Mouse (Mus musculus): ENCODE results near the gene Axl. TPM values are rescaled to one million over a fixed set of nuclear protein-coding genes. Genes with fewer than 3 reads are reported as not detected.
A peak's percentile ranks its signal among the peaks of the same experiment; 100 is the strongest.

The Axl gene
- polyA plus RNA-seq, 1 experiment from 2014 or later, result 52.1 TPM

DNA sequence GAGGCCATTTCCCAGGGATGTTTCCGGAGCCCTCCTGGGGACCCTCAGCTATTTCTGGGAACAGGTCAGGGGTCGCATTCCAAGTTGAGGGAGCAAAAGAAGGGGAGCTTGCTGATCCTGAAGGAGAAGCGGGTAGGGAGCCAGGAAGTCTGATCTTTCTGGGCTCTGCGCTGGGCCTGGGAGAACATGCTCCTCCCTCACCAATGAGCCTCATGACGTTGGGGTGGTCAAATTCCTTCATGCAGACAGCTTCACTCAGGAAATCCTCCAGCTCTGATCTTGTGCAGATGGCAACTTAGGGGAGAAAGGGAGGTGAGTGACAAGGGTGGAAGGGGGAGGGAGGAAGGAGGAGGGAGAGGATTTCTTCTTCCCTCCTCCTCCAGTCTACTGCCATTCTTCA, 24.3 kb downstream of the Axl start:
- no peaks in the 10 kb centered on the region for H3K9me3 ChIP-seq (ENCODE audit: control insufficient read depth)
- H3K27me3 ChIP-seq (replicated peaks; ENCODE audit: control insufficient read depth, insufficient read depth, low read length), result no peaks in the 10 kb centered on the region
- no peak overlapping the region for H3K9ac ChIP-seq (ENCODE audit: low read depth, low read length)
- no peak overlapping the region for H3K4me3 ChIP-seq (ENCODE audit: low read depth, low read length)
- ATAC-seq, result no peak
- no peak for TF ChIP-seq CTCF (IDR thresholded peaks at IDR 0.05; ENCODE audit: low read depth)
- peaks cover 35% of the 10 kb centered on the region for H3K36me3 ChIP-seq (ENCODE audit: control insufficient read depth, insufficient read depth)
- H3K4me1 ChIP-seq (replicated peaks; ENCODE audit: control insufficient read depth, insufficient read depth, low read length), result no peaks in the 10 kb centered on the region
- 51% methylated on average over 5 of the region's 5 CpGs for WGBS
- H3K4me2 ChIP-seq (replicated peaks; ENCODE audit: low read depth), result no peak overlapping the region
- H3K27ac ChIP-seq (ENCODE audit: low read depth, low read length), result peak overlapping the region; percentile 35; the same call in 1 of the 2 replicates

DNA sequence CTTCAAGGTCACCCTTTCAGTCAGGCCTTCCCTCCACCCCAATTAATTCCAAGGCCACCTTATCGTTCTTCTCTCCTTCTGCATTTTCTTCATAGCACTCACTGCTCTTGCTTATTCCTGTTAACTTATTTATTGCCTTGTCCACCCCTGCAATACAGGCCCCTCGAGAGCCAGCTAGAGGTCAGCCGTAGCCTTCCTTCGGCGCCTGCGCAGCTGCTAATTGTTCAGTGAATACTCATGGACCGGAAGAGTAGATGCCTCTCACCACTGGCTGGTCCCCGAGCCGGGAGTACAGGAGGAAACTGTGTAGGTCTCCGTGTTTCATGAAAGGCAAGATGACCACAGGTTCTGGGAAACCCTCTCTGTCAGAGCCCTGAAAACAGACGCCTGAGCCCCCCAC, 24.8 kb downstream of the Axl start:
- Histone ChIP-seq H3K4me1 (replicated peaks; ENCODE audit: control insufficient read depth, insufficient read depth, low read length) (no peaks in the 10 kb centered on the region), H3K27ac (ENCODE audit: low read depth, low read length) (peak overlapping the region; percentile 35; the same call in 1 of the 2 replicates), H3K27me3 (replicated peaks; ENCODE audit: control insufficient read depth, insufficient read depth, low read length) (no peaks in the 10 kb centered on the region), H3K9ac (ENCODE audit: low read depth, low read length) (no peak overlapping the region), H3K36me3 (ENCODE audit: control insufficient read depth, insufficient read depth) (peaks cover 35% of the 10 kb centered on the region), H3K4me3 (ENCODE audit: low read depth, low read length) (no peak overlapping the region), H3K9me3 (ENCODE audit: control insufficient read depth) (no peaks in the 10 kb centered on the region), H3K4me2 (replicated peaks; ENCODE audit: low read depth) (no peak overlapping the region)
- no peak for ATAC-seq
- TF ChIP-seq CTCF (IDR thresholded peaks at IDR 0.05; ENCODE audit: low read depth), result no peak
- WGBS, result 67% methylated on average over 11 of the region's 11 CpGs

DNA sequence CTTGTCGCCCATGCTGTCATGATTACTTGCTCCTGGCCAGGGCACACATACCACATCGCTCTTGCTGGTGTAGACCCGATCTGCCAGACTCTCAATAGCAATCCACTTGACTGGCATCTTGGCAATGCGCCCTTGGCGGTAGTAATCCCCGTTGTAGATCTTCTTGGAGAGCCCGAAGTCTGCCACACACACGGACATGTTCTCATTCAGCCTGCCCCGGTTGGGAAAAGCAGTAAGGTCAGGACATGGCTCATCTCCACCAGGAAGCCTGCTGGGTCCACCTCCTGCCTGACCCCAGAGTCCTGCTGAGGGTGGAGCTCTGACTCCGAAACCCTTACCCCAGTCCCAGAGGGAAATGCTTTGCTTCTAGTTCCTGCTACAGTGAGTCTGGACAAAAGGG, 27.2 kb downstream of the Axl start:
- 83% methylated on average over 10 of the region's 10 CpGs for WGBS
- no peaks in the 10 kb centered on the region for H3K4me1 ChIP-seq (replicated peaks; ENCODE audit: control insufficient read depth, insufficient read depth, low read length)
- no peaks in the 10 kb centered on the region for H3K9me3 ChIP-seq (ENCODE audit: control insufficient read depth)
- no peak overlapping the region for H3K27ac ChIP-seq (ENCODE audit: low read depth, low read length)
- H3K9ac ChIP-seq (ENCODE audit: low read depth, low read length), result no peak overlapping the region
- peaks cover 30% of the 10 kb centered on the region for H3K36me3 ChIP-seq (ENCODE audit: control insufficient read depth, insufficient read depth)
- ATAC-seq, result no peak
- H3K4me2 ChIP-seq (replicated peaks; ENCODE audit: low read depth), result no peak overlapping the region
- H3K4me3 ChIP-seq (ENCODE audit: low read depth, low read length), result no peak overlapping the region
- H3K27me3 ChIP-seq (replicated peaks; ENCODE audit: control insufficient read depth, insufficient read depth, low read length), result no peaks in the 10 kb centered on the region
- TF ChIP-seq CTCF (IDR thresholded peaks at IDR 0.05; ENCODE audit: low read depth), result no peak

DNA sequence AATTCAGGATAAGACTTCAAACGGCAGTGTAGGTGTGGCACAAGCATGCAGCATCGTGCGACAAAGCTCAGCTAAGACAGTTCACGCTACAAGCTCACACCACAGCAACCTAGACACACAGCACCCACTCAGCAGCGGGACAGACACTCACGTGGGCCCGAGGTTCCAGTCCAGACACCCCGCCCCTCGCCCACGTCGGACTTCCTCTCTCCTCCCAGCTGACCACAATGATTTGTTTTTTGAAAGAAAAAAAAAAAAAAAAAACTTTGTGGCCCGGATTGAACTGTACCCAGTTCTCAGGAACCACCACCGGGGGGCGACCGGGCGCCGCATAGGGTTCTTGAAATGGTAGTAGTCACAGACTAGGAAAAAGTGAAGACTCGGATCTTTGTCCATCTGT, 32.5 kb downstream of the Axl start:
- peaks cover 16% of the 10 kb centered on the region for H3K36me3 ChIP-seq (ENCODE audit: control insufficient read depth, insufficient read depth)
- H3K4me3 ChIP-seq (ENCODE audit: low read depth, low read length), result peak overlapping the region; percentile 99
- under 1% methylated on average over 18 of the region's 18 CpGs for WGBS
- peak; percentile 9 for ATAC-seq
- H3K27ac ChIP-seq (ENCODE audit: low read depth, low read length), result peak overlapping the region; percentile 99
- H3K27me3 ChIP-seq (replicated peaks; ENCODE audit: control insufficient read depth, insufficient read depth, low read length), result no peaks in the 10 kb centered on the region
- no peaks in the 10 kb centered on the region for H3K9me3 ChIP-seq (ENCODE audit: control insufficient read depth)
- TF ChIP-seq CTCF (IDR thresholded peaks at IDR 0.05; ENCODE audit: low read depth), result peak; percentile 88
- H3K4me2 ChIP-seq (replicated peaks; ENCODE audit: low read depth), result peak overlapping the region; percentile 76
- H3K9ac ChIP-seq (ENCODE audit: low read depth, low read length), result no peak overlapping the region
- peaks cover 9% of the 10 kb centered on the region; the same call in 1 of the 2 replicates for H3K4me1 ChIP-seq (replicated peaks; ENCODE audit: control insufficient read depth, insufficient read depth, low read length)

DNA sequence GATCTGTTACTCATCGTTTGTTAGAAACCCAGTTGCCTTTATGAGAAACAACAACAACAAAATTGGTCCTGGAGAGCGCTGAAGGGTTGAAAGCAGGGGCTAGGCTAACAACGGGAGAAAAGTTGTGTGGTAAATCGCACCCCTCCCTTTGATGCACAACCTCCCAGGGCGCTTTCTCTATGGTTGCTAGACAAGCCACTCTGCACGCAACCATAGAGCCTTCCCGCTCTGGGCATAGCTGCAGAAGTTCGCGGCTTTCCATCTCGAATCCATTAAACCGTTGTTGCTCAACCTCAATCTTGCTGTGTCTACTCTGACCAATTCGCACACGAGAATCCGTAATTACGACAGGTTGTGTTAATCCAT, 33.1 kb downstream of the Axl start:
- H3K27ac ChIP-seq (ENCODE audit: low read depth, low read length), result peak overlapping the region; percentile 99
- peak overlapping the region; percentile 100; the same call in 1 of the 2 replicates for H3K9ac ChIP-seq (ENCODE audit: low read depth, low read length)
- H3K27me3 ChIP-seq (replicated peaks; ENCODE audit: control insufficient read depth, insufficient read depth, low read length), result no peaks in the 10 kb centered on the region
- peaks cover 9% of the 10 kb centered on the region; the same call in 1 of the 2 replicates for H3K4me1 ChIP-seq (replicated peaks; ENCODE audit: control insufficient read depth, insufficient read depth, low read length)
- peaks cover 14% of the 10 kb centered on the region for H3K36me3 ChIP-seq (ENCODE audit: control insufficient read depth, insufficient read depth)
- H3K9me3 ChIP-seq (ENCODE audit: control insufficient read depth), result no peaks in the 10 kb centered on the region
- peak overlapping the region; percentile 99 for H3K4me3 ChIP-seq (ENCODE audit: low read depth, low read length)
- no peak for TF ChIP-seq CTCF (IDR thresholded peaks at IDR 0.05; ENCODE audit: low read depth)
- under 1% methylated on average over 15 of the region's 15 CpGs for WGBS
- ATAC-seq, result peak; percentile 56
- H3K4me2 ChIP-seq (replicated peaks; ENCODE audit: low read depth), result peak overlapping the region; percentile 76

DNA sequence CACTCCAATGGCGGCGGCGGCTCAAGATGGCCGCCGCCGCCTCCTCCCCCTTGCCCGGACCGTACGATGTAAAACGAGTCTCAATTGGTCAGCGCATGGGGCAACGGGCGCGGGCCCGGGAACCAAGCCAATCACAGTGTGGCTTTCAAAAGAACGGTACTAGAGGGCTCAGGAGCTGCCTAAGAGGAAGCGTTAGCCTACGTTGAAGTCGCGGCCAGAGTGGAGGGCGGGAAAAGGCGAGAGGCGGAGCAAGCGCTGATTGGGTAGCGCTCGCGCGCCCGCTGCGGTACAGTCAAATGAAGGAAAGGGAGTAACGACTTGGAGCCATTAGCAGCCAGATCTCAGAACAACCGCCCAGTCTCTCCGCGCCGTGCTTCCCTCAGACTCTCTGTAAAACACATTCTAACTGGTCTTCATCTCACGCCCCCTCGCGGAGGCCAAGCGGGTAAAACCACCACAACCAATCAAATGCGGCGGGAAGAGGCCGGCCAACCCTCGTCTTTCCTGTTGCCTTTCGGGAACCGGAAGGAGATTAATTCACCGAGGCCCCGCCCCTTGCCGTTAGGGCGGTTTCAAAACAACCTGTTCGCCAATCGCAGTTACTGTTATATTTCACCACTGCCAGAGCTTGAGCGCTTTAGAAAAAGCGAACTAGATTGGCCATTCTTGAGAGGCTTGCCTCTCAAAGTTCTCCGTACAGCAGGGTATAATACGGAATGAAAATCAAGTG, 33.6 kb downstream of the Axl start, which contains the start of gene Hnrnpul1:
Gene Hnrnpul1, minus strand, starts transcription at position 20 of the 730 bp plus-strand sequence.
- Histone ChIP-seq H3K9me3 (ENCODE audit: control insufficient read depth) (no peaks in the 10 kb centered on the region), H3K36me3 (ENCODE audit: control insufficient read depth, insufficient read depth) (peaks cover 14% of the 10 kb centered on the region), H3K27me3 (replicated peaks; ENCODE audit: control insufficient read depth, insufficient read depth, low read length) (no peaks in the 10 kb centered on the region), H3K4me3 (ENCODE audit: low read depth, low read length) (peak within 1 kb of the TSS; percentile 99), H3K4me1 (replicated peaks; ENCODE audit: control insufficient read depth, insufficient read depth, low read length) (peaks cover 9% of the 10 kb centered on the region; the same call in 1 of the 2 replicates), H3K4me2 (replicated peaks; ENCODE audit: low read depth) (peak within 1 kb of the TSS; percentile 76), H3K27ac (ENCODE audit: low read depth, low read length) (peak within 1 kb of the TSS; percentile 99), H3K9ac (ENCODE audit: low read depth, low read length) (peak within 1 kb of the TSS; percentile 100)
- WGBS, result under 1% methylated on average over 55 of the region's 55 CpGs
- peak; percentile 65 for TF ChIP-seq CTCF (IDR thresholded peaks at IDR 0.05; ENCODE audit: low read depth)
- peak; percentile 93 for ATAC-seq

All from intestine, postnatal 0 days (tissue).